Comparison of ENCODE assay signal across 22 mouse cellular contexts in the genomic region with DNA sequence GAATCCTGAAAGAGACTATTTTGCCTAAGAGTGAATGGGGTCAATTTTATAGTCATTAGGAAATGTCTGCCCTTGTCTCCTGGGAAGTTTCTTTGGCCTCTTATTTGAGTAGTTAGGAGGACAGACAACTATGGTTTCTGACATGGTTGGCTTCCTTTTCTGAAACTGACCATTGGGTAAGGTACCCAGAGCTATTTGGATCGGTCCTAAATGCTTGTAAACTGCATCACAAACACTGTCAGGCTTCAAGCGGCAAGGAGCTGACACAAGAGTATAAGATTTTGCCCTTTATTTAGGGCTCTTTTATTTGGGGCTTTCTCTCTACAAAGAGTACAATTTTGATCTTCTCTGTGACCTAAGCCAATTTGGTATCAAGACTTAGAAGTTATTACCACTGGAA. TPM values are rescaled to one million over a fixed set of nuclear protein-coding genes. Genes with fewer than 3 reads are reported as not detected.
"Had no signal": no experiment of that assay in that cellular context is flagged by ENCODE, and none has a peak within 500 bp of the region (broad histone marks: within the 10 kb centered on the region; RNA-seq: fewer than 3 reads in every experiment).

No protein-coding gene starts in this region.

RNA-seq across cellular contexts. Expression of gene 4930467E23Rik, which starts 48.1 kb away (rescaled TPM):
- total RNA-seq: heart, postnatal 4 days; hematopoietic stem cell, adult 5-6 weeks; layer of hippocampus, postnatal 10 days had no signal
- polyA plus RNA-seq: heart, embryonic 10.5 days; heart, embryonic 11.5 days; heart, embryonic 12.5 days; heart, embryonic 13.5 days; heart, embryonic 14.5 days; heart, embryonic 15.5 days; heart, embryonic 16.5 days; heart, postnatal 0 days; hindbrain, embryonic 11.5 days; hindbrain, embryonic 13.5 days; hindbrain, embryonic 14.5 days; hindbrain, embryonic 15.5 days; hindbrain, embryonic 16.5 days; inflammation-experienced regulatory T-cells, adult 6 months; intestine, postnatal 0 days; kidney, embryonic 14.5 days; kidney, embryonic 16.5 days; kidney, postnatal 0 days; large intestine, adult 2 months had no signal
